Mouse (Mus musculus) liver, embryonic 14.5 days (tissue): Measurements from ENCODE around the gene Nemf.

ENCODE experiments used
- CTCF ChIP-seq: IDR thresholded peaks from 2 replicates; pipeline ENCODE4 v1.5.1; 2016; ENCODE audit warnings: antibody characterized with exemption, low read depth, control low read depth
- EP300 ChIP-seq: IDR thresholded peaks from 2 replicates; pipeline ENCODE4 v1.6.1; 2016; ENCODE audit warnings: antibody characterized with exemption, low read depth

GRCm38 (mm10) chr12:69267956-69268632, 88.9 kb downstream of the Nemf start:
- TF ChIP-seq EP300, result no peak
- no peak for TF ChIP-seq CTCF
